Mouse (Mus musculus) frontal cortex, adult 2 months (tissue): ENCODE measurements around the gene Cpn2. TPM values are rescaled to one million over a fixed set of nuclear protein-coding genes. Genes with fewer than 3 reads are reported as not detected.

ENCODE experiments used
- polyA plus RNA-seq: library from polyadenylated mRNA; depleted of rRNA; stranded (reverse); fragments of >200 nt; gene quantifications from 2 replicates; pipeline ENCODE4 v1.2.3, GENCODE M21; 2012; rRNA removed

Gene Cpn2
- polyA plus RNA-seq, 1 experiment, result not detected

Other genes with a start within 250 kb of the Cpn2 start
- 25.2 and 25.6 TPM in 2 replicates for gene Hes1, start 203.1 kb downstream of the Cpn2 start, polyA plus RNA-seq
- not detected in 2 replicates for gene Lrrc15, start 15.8 kb upstream of the Cpn2 start, polyA plus RNA-seq
- 0.57 and 0.90 TPM in 2 replicates for gene Gp5, start 43.3 kb upstream of the Cpn2 start, polyA plus RNA-seq
- gene Atp13a3, start 138.5 kb upstream of the Cpn2 start, polyA plus RNA-seq, result 26.9 and 29.3 TPM in 2 replicates